Mouse (Mus musculus): Measurements from ENCODE around the gene Gm9732. TPM values are rescaled to one million over a fixed set of nuclear protein-coding genes. Genes with fewer than 3 reads are reported as not detected.
"Not testable (repeated sequence)": the region's sequence is repeated elsewhere in the genome, so short reads cannot be mapped to it uniquely, and the experiment has no call there.

Gm9732 gene
- 0.13 TPM in 1 of 2 replicates, not detected in the other for polyA plus RNA-seq (2015; fragmentation: Nextera tagmentation; extraction: Ambion mirVana)

DNA sequence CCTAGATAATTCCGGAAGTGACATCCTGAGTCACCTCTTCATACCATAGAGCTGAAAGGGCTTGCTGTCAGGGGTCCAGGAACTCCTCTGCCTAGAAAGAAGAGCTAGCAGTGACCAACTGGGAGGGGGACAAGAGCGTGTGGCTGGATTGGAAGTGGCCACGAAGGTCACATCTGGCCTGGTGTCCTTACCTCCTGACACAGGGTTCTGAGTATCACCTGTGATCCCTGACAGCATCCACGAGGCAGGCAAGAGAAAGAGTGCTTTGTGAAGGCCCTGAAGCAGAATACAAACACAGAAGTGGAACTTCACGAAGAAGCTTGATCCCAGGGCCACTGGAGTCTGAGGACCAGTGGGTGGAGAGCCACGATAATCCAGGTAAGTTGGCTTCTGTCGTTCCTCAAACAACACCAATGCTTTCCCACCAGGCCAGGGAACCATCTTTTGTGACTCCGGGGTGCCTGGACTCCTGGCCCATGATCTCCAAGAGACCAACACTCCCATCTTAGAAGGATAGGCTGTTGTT lies at the start of gene Gm9732:
Gene Gm9732 (plus strand): TSS at position 51 of the 526 bp plus-strand sequence.
- not testable (repeated sequence) for ATAC-seq (ENCODE audit: low read depth); H3K4me1 ChIP-seq (replicated peaks); H3K27me3 ChIP-seq; H3K9me3 ChIP-seq; H3K4me2 ChIP-seq; H3K36me3 ChIP-seq; H3K27ac ChIP-seq (replicated peaks); H3K9ac ChIP-seq; H3K4me3 ChIP-seq
- 85% methylated on average over 8 of the region's 8 CpGs for WGBS

DNA sequence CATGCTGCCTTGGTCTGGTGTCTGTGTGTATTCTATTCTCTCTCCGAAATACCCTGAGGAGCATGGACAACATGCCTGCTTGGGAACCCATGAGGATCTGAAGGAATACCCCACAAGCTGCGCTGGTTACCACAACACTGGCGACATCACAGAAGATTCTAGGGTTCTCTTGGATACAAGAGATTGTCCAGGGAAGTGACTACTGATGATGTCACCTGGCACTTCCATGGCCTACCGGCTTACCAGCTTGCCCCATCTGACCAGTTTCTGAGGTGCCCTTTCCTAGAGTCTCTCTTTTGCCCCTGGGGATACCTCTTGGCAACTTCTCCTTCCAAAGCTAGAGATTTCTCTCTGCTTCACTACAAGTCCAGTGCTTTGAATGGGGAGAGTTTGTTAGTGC lies 39.6 kb upstream of the Gm9732 start, which contains the start of gene Gm8122:
Gene Gm8122 (minus strand): TSS at position 101 of the 400 bp plus-strand sequence.
- not testable (repeated sequence) for H3K9ac ChIP-seq; H3K27ac ChIP-seq (replicated peaks); H3K4me1 ChIP-seq (replicated peaks); H3K9me3 ChIP-seq; H3K36me3 ChIP-seq; H3K4me3 ChIP-seq; H3K4me2 ChIP-seq; ATAC-seq (ENCODE audit: low read depth); H3K27me3 ChIP-seq
- 86% methylated on average over 4 of the region's 4 CpGs for WGBS

DNA sequence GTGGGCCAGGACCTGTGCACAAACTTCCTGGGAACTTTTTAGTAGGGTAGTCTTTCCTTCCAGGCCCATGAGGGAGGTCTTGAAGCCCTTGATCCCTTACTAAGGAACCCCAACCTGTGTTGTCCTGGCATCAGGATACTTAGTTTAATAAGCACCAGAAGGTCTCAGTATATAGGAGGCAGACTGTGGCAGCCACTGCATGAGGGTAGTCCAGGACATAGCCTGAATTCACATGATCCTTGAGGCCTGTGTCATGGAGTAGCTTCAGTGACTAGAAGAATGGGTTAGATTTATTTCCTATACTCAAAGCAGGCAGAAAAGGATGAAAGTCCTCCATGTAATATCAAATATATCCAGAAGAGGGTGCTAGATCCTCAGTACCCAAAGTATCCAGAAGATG lies 37.1 kb upstream of the Gm9732 start:
- not testable (repeated sequence) for ATAC-seq (ENCODE audit: low read depth)

DNA sequence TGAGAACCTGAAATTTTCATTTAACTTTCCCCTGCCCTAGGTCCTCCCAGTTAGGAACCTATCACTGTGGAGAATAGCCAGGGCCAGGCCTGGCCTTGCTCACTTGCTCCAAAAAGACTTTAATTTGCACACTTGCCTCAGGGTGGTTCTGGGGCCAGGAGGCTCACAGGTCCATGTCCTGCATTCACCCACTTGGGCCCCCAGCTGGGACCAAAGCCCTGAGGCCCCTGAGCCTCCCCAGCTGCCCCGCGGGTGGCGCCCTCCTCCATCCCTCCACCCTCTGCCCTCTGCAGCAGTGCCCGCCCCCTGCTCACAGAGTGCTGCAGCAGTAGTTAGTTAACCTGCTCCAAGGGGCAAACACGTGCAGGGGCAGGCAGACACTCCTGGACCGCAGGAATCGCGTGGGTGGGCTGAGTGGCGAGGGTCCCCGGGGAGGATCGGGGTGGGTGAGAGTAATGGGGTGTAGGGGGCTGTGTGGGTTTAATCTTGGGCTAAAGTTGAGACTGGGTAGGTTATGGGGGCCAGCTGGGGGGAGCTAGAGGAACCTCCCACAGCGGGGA lies 25.1 kb upstream of the Gm9732 start:
- WGBS, result 23% methylated on average over 10 of the region's 12 CpGs
- H3K9ac ChIP-seq; H3K27me3 ChIP-seq; H3K9me3 ChIP-seq; H3K27ac ChIP-seq (replicated peaks); H3K4me2 ChIP-seq; H3K36me3 ChIP-seq; H3K4me1 ChIP-seq (replicated peaks); H3K4me3 ChIP-seq; ATAC-seq (ENCODE audit: low read depth): not testable (repeated sequence)

More for the DNA sequence above, 37.1 kb upstream of the Gm9732 start:
- H3K4me1 ChIP-seq (replicated peaks); H3K27ac ChIP-seq (replicated peaks); H3K4me3 ChIP-seq; H3K4me2 ChIP-seq; H3K27me3 ChIP-seq; H3K9ac ChIP-seq; H3K9me3 ChIP-seq; H3K36me3 ChIP-seq: not testable (repeated sequence)

DNA sequence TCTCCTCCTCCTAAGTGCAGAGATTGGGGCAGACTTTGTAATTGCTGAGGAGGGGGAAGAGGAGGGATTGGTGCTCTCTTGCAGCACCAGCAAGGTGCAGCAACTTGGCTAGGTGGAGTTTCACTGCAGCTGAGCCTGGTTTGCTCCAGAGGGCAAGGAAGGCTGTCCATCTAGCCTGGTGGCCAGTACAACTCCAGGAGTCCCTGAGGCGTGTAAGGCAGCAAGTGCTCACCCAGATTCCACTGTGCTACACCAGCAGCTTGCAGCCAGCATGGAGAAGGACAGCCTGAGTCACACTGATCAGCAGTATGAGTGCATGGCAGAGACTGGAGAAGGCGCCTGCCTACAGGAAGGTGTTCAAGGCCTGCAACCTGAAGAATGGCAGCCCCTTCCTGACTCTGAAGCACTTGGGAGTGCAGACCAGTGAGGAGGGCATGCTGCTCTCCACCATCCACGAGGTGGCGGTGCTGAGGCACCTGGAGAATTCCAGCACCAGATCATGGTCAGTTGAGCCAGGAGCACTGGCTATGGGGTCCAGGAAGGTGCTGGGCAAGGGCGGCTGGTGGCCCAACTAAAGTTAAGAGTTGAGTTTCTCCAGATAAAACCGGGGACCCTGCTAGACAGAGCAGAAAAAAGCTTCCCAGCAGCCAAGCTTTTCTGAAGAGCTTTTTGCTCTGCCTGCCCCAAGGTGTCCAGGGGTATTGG lies 24.1 kb upstream of the Gm9732 start:
- 36% methylated on average over 5 of the region's 6 CpGs for WGBS
- H3K4me2 ChIP-seq; H3K9me3 ChIP-seq; H3K9ac ChIP-seq; ATAC-seq (ENCODE audit: low read depth); H3K27me3 ChIP-seq; H3K27ac ChIP-seq (replicated peaks); H3K4me1 ChIP-seq (replicated peaks); H3K36me3 ChIP-seq; H3K4me3 ChIP-seq: not testable (repeated sequence)

DNA sequence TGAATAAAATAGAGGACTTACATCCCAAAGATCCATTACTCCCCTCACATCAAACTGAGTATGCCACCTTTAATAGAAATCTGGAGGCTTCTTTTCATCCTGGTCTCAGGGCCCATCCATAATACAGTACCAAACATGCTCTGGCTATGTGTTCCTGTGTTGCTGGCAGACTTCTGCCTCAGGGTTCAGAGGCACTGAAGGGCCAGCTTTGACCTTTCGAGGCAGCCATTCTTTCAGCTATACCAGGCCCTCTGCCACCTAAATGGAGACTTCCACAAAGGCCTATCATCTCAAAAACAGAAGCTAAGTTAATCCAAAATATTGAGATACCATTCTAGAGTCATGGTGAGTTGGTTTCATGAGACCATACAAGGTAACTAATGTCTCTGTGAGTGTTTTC lies 18.3 kb upstream of the Gm9732 start:
- H3K36me3 ChIP-seq; H3K4me3 ChIP-seq; H3K27ac ChIP-seq (replicated peaks); H3K9ac ChIP-seq; H3K27me3 ChIP-seq; H3K4me1 ChIP-seq (replicated peaks); ATAC-seq (ENCODE audit: low read depth); H3K9me3 ChIP-seq; H3K4me2 ChIP-seq: not testable (repeated sequence)
- WGBS, result 84% methylated on average over 1 of the region's 1 CpGs

DNA sequence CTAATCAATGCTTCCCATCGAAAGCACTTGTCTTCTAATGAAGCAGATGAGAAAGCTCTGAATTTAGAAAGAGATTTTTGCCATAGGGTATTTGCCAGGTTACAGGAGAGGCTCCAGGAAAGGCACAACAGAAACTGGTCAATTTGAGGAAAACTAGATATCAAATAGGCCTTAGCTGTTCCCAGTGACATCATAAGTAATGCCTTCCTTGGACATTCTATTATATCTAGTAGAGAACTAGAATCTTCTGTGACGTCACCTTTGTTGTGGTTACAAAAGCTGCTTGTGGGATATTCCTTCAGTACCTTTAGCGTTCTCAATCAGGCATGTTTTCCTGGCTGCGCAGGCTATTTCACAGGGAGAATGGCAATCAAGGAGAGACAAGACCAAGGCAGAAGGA lies 16.5 kb upstream of the Gm9732 start, which contains the start of gene Gm8126:
Gene Gm8126 (plus strand): TSS at position 301 of the 400 bp plus-strand sequence.
- H3K9ac ChIP-seq; H3K4me3 ChIP-seq; H3K4me2 ChIP-seq; H3K36me3 ChIP-seq; H3K4me1 ChIP-seq (replicated peaks); ATAC-seq (ENCODE audit: low read depth); H3K27me3 ChIP-seq; H3K9me3 ChIP-seq; H3K27ac ChIP-seq (replicated peaks): not testable (repeated sequence)
- 84% methylated on average over 3 of the region's 4 CpGs for WGBS

DNA sequence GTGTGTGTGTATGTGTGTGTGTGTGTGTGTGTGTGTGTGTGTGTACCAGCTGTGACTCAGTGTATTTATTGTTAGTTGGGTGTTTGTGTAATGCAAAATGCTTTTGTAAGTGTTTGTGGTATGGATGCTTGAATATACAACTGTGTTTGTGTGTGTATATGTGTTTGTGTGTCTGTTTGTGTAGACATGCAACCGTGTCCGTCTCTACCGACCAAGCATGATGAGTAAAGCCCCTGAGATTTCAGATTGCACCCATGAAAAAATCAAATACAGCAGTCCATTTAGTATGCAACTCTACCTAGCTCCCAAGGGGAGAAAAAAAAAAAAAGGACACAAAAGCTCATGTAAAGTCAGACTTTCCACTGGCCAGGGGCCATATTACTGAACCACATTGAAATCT lies 11.4 kb upstream of the Gm9732 start:
- not testable (repeated sequence) for ATAC-seq (ENCODE audit: low read depth); H3K27ac ChIP-seq (replicated peaks); H3K27me3 ChIP-seq; H3K9ac ChIP-seq; H3K4me2 ChIP-seq; H3K4me3 ChIP-seq; H3K36me3 ChIP-seq; H3K4me1 ChIP-seq (replicated peaks); H3K9me3 ChIP-seq
- 83% methylated on average over 3 of the region's 3 CpGs for WGBS

DNA sequence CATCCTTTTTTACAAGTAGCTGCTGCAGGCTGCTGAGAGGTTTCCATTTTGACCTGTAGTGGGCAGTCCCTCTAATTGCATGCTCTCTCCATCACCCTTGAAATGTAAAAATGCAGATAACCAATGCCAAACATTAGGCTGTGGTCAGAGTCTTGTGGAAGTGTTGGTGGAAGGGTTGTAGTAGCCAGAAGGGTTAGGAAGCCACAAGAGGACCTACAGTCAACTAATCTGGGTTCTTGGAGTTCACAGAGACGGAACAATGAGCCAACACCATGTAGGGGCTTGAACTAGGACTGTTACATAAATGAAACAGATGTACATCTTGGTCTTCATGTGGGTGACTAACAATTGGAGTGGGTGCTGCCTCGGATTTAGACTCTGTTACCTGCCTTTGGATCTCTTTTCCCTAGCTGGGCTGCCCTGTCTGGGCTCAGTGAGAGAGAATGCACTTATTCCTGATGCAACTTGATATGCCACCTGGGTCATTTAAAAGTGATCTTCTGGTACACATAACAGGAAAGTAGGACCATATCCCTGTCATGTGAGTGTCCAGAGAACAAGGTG lies 6.2 kb upstream of the Gm9732 start:
- not testable (repeated sequence) for ATAC-seq (ENCODE audit: low read depth); H3K27me3 ChIP-seq; H3K27ac ChIP-seq (replicated peaks); H3K9me3 ChIP-seq; H3K36me3 ChIP-seq; H3K9ac ChIP-seq; H3K4me1 ChIP-seq (replicated peaks); H3K4me3 ChIP-seq; H3K4me2 ChIP-seq
- 45% methylated on average over 2 of the region's 2 CpGs for WGBS

DNA sequence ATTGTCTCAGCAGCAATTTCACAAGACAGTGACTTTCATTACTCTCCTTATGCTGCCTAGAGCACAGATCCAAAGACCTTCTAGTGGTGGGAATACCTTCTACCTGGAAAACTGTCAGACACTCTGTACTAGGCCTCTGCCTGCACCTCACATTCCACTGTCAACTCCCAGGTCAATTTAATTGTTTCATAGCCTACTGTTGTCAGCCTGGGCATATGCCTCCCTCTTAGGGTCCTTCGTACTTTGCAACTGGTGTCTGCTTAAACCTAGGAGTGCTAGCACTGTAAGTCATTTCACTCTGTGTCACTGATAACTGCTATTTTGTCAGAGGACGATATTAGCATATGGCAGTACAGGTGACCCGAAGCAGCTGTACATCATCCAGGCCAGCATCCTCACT lies 5.6 kb upstream of the Gm9732 start:
- 80% methylated on average over 3 of the region's 3 CpGs for WGBS
- H3K4me1 ChIP-seq (replicated peaks); H3K27ac ChIP-seq (replicated peaks); H3K36me3 ChIP-seq; H3K4me2 ChIP-seq; H3K9ac ChIP-seq; H3K4me3 ChIP-seq; H3K9me3 ChIP-seq; ATAC-seq (ENCODE audit: low read depth); H3K27me3 ChIP-seq: not testable (repeated sequence)

DNA sequence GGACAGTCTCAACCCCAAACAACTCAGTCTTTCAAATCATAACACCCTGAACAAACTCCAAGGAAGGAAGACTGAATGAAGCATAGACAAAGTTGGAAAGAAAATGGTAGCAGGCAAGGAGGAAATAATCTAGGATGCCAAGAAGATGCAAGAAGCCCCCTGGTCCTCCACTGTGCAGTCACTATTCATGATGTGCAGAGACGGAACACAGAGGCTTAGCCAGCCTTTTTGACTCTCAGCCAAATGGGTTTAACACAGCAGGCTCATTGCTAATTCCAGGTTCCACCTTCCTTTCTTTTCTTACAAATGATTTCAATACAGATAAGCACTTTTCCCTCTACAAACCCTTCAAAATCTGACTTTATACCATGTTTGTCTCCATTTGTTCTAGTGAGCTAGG lies 1.7 kb upstream of the Gm9732 start:
- WGBS, result 88% methylated on average over 1 of the region's 1 CpGs
- ATAC-seq (ENCODE audit: low read depth); H3K27ac ChIP-seq (replicated peaks); H3K27me3 ChIP-seq; H3K9ac ChIP-seq; H3K4me3 ChIP-seq; H3K36me3 ChIP-seq; H3K4me1 ChIP-seq (replicated peaks); H3K4me2 ChIP-seq; H3K9me3 ChIP-seq: not testable (repeated sequence)

DNA sequence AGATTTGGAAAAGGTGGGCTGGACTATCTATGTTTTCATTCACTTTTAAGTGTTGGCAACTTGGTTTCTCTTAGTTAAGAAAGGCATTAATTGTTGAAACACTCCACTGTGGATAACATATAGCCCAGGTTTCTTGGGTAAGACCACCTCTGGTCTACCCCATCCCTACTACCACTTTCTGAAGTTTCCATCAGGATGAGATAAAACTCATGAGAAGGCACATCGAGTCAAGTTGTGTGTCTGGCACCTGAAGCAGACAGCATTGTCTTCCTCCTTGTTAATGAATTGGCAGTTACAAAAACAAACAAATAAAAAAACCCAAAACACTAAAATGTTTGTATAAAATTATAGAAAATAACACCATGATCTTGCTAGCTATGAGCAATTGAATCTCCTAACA lies 916 bp downstream of the Gm9732 start:
- not testable (repeated sequence) for H3K4me1 ChIP-seq (replicated peaks); H3K4me2 ChIP-seq; ATAC-seq (ENCODE audit: low read depth); H3K4me3 ChIP-seq; H3K9me3 ChIP-seq; H3K27me3 ChIP-seq; H3K27ac ChIP-seq (replicated peaks); H3K9ac ChIP-seq; H3K36me3 ChIP-seq
- WGBS, result 85% methylated on average over 1 of the region's 1 CpGs

Data from neural tube, embryonic 13.5 days (tissue).